Mouse (Mus musculus): ENCODE data around the gene Capn6.

DNA sequence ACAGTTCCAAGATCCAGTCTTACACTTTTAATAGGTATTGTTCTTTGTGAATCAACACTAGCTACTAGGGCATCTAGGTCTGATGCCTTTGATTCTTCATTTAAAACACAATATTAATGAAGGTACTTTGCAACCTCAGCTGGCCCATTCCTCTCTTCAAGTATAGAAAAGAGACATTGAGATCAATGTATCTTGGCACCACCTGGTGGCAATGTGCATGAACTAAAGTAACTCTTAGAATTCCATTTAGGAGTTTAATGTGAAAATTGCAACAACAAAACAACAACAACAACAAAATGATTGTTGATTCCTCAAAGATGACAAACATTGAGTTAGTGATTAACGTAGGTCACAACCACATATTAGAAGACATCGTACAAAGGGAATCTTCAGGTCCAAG, 8.3 kb downstream of the Capn6 start:
- no peak for TF ChIP-seq CTCF (IDR thresholded peaks at IDR 0.05; ENCODE audit: borderline replicate concordance, extremely low read depth, insufficient read depth, insufficient read length)
- no peak for TF ChIP-seq POLR2A (IDR thresholded peaks at IDR 0.05; ENCODE audit: borderline replicate concordance, extremely low read depth, insufficient read depth, insufficient read length, poor library complexity, severe bottlenecking)

Data from brain, embryonic 14.5 days (tissue).